Mouse (Mus musculus) MEL (cell line): ENCODE measurements around the gene Tmem82. TPM values are rescaled to one million over a fixed set of nuclear protein-coding genes. Genes with fewer than 3 reads are reported as not detected.

Experiments used
- DNase-seq: peaks from one replicate; pipeline ENCODE4 v3.0.0; 2011; ENCODE audit warnings: low read depth, low spot score
- H3K27ac ChIP-seq: 2 replicates; pipeline ENCODE4 v1.5.1; 2012; ENCODE audit warnings: low read depth, mild to moderate bottlenecking, control low read depth, low read length, moderate library complexity; ENCODE audit not compliant: control insufficient read depth
- H3K27me3 ChIP-seq, 2 experiments: fragments of 150-350 bp in 1 of 2; sonication (generic) in 1 of 2; 2 replicates each; pipeline ENCODE4 v1.6.1; 2012; ENCODE audit warnings: low read length in 2 of 2, mild to moderate bottlenecking in 2 of 2, improper control_type of control experiment in 1 of 2, moderate library complexity in 1 of 2; ENCODE audit not compliant: insufficient read depth in 2 of 2, control insufficient read depth in 1 of 2
- H3K36me3 ChIP-seq, 2 experiments: 2 replicates each; pipeline ENCODE4 v1.6.1; 2012 to 2014; ENCODE audit warnings: low read length in 2 of 2, improper control_type of control experiment in 1 of 2, inconsistent platforms in 1 of 2, mild to moderate bottlenecking in 1 of 2; ENCODE audit not compliant: insufficient read depth in 2 of 2, control insufficient read depth in 1 of 2
- H3K4me1 ChIP-seq, 2 experiments: fragments of 150-350 bp in 1 of 2; sonication (generic) in 1 of 2; 2 replicates each; pipeline ENCODE4 v1.6.1; 2012; ENCODE audit warnings: low read length in 2 of 2, improper control_type of control experiment in 1 of 2, mild to moderate bottlenecking in 1 of 2; ENCODE audit not compliant: insufficient read depth in 2 of 2, control insufficient read depth in 1 of 2
- H3K4me3 ChIP-seq, 2 experiments: fragments of 150-350 bp in 1 of 2; sonication (generic) in 1 of 2; 2 replicates each; pipeline ENCODE4 v1.5.1; 2012; ENCODE audit warnings: low read depth in 2 of 2, low read length in 2 of 2, mild to moderate bottlenecking in 2 of 2, moderate library complexity in 2 of 2, control low read depth in 1 of 2, improper control_type of control experiment in 1 of 2; ENCODE audit not compliant: control insufficient read depth in 1 of 2, insufficient read depth in 1 of 2
- H3K79me2 ChIP-seq: 2 replicates; pipeline ENCODE4 v1.6.1; 2012; ENCODE audit warnings: mild to moderate bottlenecking, low read length, moderate library complexity; ENCODE audit not compliant: control insufficient read depth, poor library complexity, insufficient read depth
- H3K9ac ChIP-seq: 2 replicates; pipeline ENCODE4 v1.6.1; 2012; ENCODE audit warnings: low read depth, mild to moderate bottlenecking, control low read depth, low read length, moderate library complexity; ENCODE audit not compliant: control insufficient read depth, poor library complexity, severe bottlenecking
- H3K9me3 ChIP-seq: fragments of 150-350 bp; sonication (generic); replicated peaks from 2 replicates; pipeline ENCODE4 v1.6.1; 2012; ENCODE audit warnings: mild to moderate bottlenecking, low read length, improper control_type of control experiment, moderate library complexity; ENCODE audit not compliant: insufficient read depth
- CHD1 ChIP-seq: IDR thresholded peaks from 2 replicates; pipeline ENCODE4 v1.6.1; 2012; ENCODE audit warnings: low read depth, mild to moderate bottlenecking, inconsistent platforms, low read length, improper control_type of control experiment
- CHD2 ChIP-seq: IDR thresholded peaks from 2 replicates; pipeline ENCODE4 v1.6.1; 2011; ENCODE audit warnings: low read length, improper control_type of control experiment
- CTCF ChIP-seq, 3 experiments: IDR thresholded peaks in 2 of 3; conservative IDR thresholded peaks in 1 of 3; 2 replicates each; pipeline ENCODE4 v1.5.1; 2011 to 2012; ENCODE audit warnings: low read length in 3 of 3, low read depth in 2 of 3, mild to moderate bottlenecking in 2 of 3, improper control_type of control experiment in 1 of 3, inconsistent platforms in 1 of 3, mixed read lengths in 1 of 3, moderate library complexity in 1 of 3; ENCODE audit not compliant: control insufficient read depth in 1 of 3, insufficient read depth in 1 of 3, poor library complexity in 1 of 3, severe bottlenecking in 1 of 3
- E2F4 ChIP-seq: IDR thresholded peaks from 2 replicates; pipeline ENCODE4 v1.6.1; 2011; ENCODE audit warnings: low read depth, low read length, improper control_type of control experiment, borderline replicate concordance
- ELF1 ChIP-seq: IDR thresholded peaks from 2 replicates; pipeline ENCODE4 v1.6.1; 2014; ENCODE audit warnings: low read depth, mild to moderate bottlenecking, inconsistent platforms, low read length, improper control_type of control experiment, moderate library complexity
- GABPA ChIP-seq: IDR thresholded peaks from 2 replicates; pipeline ENCODE4 v1.6.1; 2012; ENCODE audit warnings: low read depth, mild to moderate bottlenecking, inconsistent platforms, low read length, improper control_type of control experiment, moderate library complexity
- HCFC1 ChIP-seq: IDR thresholded peaks from 2 replicates; pipeline ENCODE4 v1.6.1; 2012; ENCODE audit warnings: low read depth, mild to moderate bottlenecking, inconsistent platforms, low read length, improper control_type of control experiment, moderate library complexity
- MAFK ChIP-seq: IDR thresholded peaks from 2 replicates; pipeline ENCODE4 v1.6.1; 2011; ENCODE audit warnings: low read depth, mild to moderate bottlenecking, low read length, improper control_type of control experiment, borderline replicate concordance
- MAX ChIP-seq: IDR thresholded peaks from 2 replicates; pipeline ENCODE4 v1.6.1; 2011; ENCODE audit warnings: low read length, improper control_type of control experiment
- MAZ ChIP-seq: IDR thresholded peaks from 2 replicates; pipeline ENCODE4 v1.6.1; 2012; ENCODE audit warnings: low read depth, mild to moderate bottlenecking, inconsistent platforms, low read length, improper control_type of control experiment
- MEF2A ChIP-seq: IDR thresholded peaks from 2 replicates; pipeline ENCODE4 v1.6.1; 2014; ENCODE audit warnings: low read depth, mild to moderate bottlenecking, inconsistent platforms, low read length, improper control_type of control experiment; ENCODE audit not compliant: poor library complexity, insufficient replicate concordance, severe bottlenecking; ENCODE audit errors: extremely low read depth
- MYB ChIP-seq: IDR thresholded peaks from 2 replicates; pipeline ENCODE4 v1.6.1; 2011; ENCODE audit warnings: mild to moderate bottlenecking, low read depth, low read length, improper control_type of control experiment
- MYC ChIP-seq: IDR thresholded peaks from 2 replicates; pipeline ENCODE4 v1.6.1; 2011; ENCODE audit warnings: low read depth, mild to moderate bottlenecking, low read length, improper control_type of control experiment, moderate library complexity
- NELFE ChIP-seq: IDR thresholded peaks from 2 replicates; pipeline ENCODE4 v1.6.1; 2011; ENCODE audit warnings: low read depth, low read length, improper control_type of control experiment
- NRF1 ChIP-seq: IDR thresholded peaks from 2 replicates; pipeline ENCODE4 v1.6.1; 2014; ENCODE audit warnings: low read depth, mild to moderate bottlenecking, inconsistent platforms, low read length, improper control_type of control experiment, moderate library complexity; ENCODE audit not compliant: poor library complexity, insufficient read depth, severe bottlenecking
- POLR2A ChIP-seq, 2 experiments: IDR thresholded peaks; 2 replicates each; pipeline ENCODE4 v1.6.1; 2011 to 2012; ENCODE audit warnings: low read length in 2 of 2, mild to moderate bottlenecking in 2 of 2, control low read depth in 1 of 2, improper control_type of control experiment in 1 of 2, low read depth in 1 of 2, moderate library complexity in 1 of 2; ENCODE audit not compliant: control insufficient read depth in 1 of 2, insufficient read depth in 1 of 2, poor library complexity in 1 of 2
- POLR2AphosphoS2 ChIP-seq: IDR thresholded peaks from 2 replicates; pipeline ENCODE4 v1.6.1; 2011; ENCODE audit warnings: low read length, improper control_type of control experiment
- POLR2AphosphoS5 ChIP-seq: IDR thresholded peaks from 2 replicates; pipeline ENCODE4 v1.6.1; 2012; ENCODE audit warnings: low read depth, borderline replicate concordance, mild to moderate bottlenecking, inconsistent platforms, low read length, moderate library complexity, mixed read lengths
- RAD21 ChIP-seq: IDR thresholded peaks from 2 replicates; pipeline ENCODE4 v1.6.1; 2011; ENCODE audit warnings: mild to moderate bottlenecking, low read depth, low read length, improper control_type of control experiment
- RCOR1 ChIP-seq: IDR thresholded peaks from 2 replicates; pipeline ENCODE4 v1.6.1; 2012; ENCODE audit warnings: low read depth, mild to moderate bottlenecking, inconsistent platforms, low read length, improper control_type of control experiment
- TCF12 ChIP-seq: IDR thresholded peaks from 2 replicates; pipeline ENCODE4 v1.6.1; 2014; ENCODE audit warnings: low read depth, mild to moderate bottlenecking, inconsistent platforms, low read length, improper control_type of control experiment, moderate library complexity
- UBTF ChIP-seq: IDR thresholded peaks from 2 replicates; pipeline ENCODE4 v1.6.1; 2012; ENCODE audit warnings: low read depth, mild to moderate bottlenecking, inconsistent platforms, low read length, improper control_type of control experiment, moderate library complexity, borderline replicate concordance; ENCODE audit not compliant: insufficient read depth
- USF2 ChIP-seq, 2 experiments: IDR thresholded peaks; 2 replicates each; pipeline ENCODE4 v1.6.1; 2011 to 2012; ENCODE audit warnings: improper control_type of control experiment in 2 of 2, low read length in 2 of 2, borderline replicate concordance in 1 of 2, inconsistent platforms in 1 of 2, low read depth in 1 of 2, mild to moderate bottlenecking in 1 of 2; ENCODE audit not compliant: insufficient read depth in 1 of 2
- ZC3H11A ChIP-seq: IDR thresholded peaks from 2 replicates; pipeline ENCODE4 v1.6.1; 2012; ENCODE audit warnings: low read depth, mild to moderate bottlenecking, inconsistent platforms, low read length, improper control_type of control experiment
- ZKSCAN1 ChIP-seq: IDR thresholded peaks from 2 replicates; pipeline ENCODE4 v1.6.1; 2012; ENCODE audit warnings: low read depth, mild to moderate bottlenecking, inconsistent platforms, low read length, improper control_type of control experiment, moderate library complexity
- ZMIZ1 ChIP-seq: IDR thresholded peaks from 2 replicates; pipeline ENCODE4 v1.6.1; 2012; ENCODE audit warnings: low read depth, mild to moderate bottlenecking, inconsistent platforms, low read length, improper control_type of control experiment, moderate library complexity
- polyA plus RNA-seq, 2 experiments: library from polyadenylated mRNA; stranded (reverse) in 1 of 2; unstranded in 1 of 2; fragments of >175 nt in 1 of 2; fragments of >200 nt in 1 of 2; gene quantifications; 2 replicates each; pipeline versions ENCODE4 v1.2.1 to v1.2.4; 2012; ENCODE audit warnings: low replicate concordance in 2 of 2, low read depth in 1 of 2; ENCODE audit not compliant: insufficient read length in 2 of 2, insufficient read depth in 1 of 2, missing spikeins in 1 of 2
- total RNA-seq: library from RNA; depleted of rRNA; stranded (reverse); fragments of 300-350 nt; gene quantifications from 2 replicates; pipeline ENCODE4 v1.2.3, GENCODE M21; 2012

Gene Tmem82
- total and polyA plus RNA-seq, 3 experiments: 0.21 TPM; not detected in 2

- no peaks in the 10 kb centered on the region for H3K9me3 ChIP-seq
- no peak overlapping the region for H3K4me3 ChIP-seq
- H3K4me1 ChIP-seq: peaks cover 0 to 5% of the 10 kb centered on the region in 2 experiments; a peak in 1 of 4 replicates
- H3K36me3 ChIP-seq: no peaks in the 10 kb centered on the region; a peak in 2 of 4 replicates
- H3K27me3 ChIP-seq: no peaks in the 10 kb centered on the region
- no peaks in the 10 kb centered on the region for H3K79me2 ChIP-seq
- peak; percentile 70 for DNase-seq
- TF ChIP-seq MYB (no peak), CHD1 (no peak), ELF1 (no peak), TCF12 (no peak), CHD2 (no peak), POLR2AphosphoS2 (no peak), UBTF (no peak), ZC3H11A (no peak), HCFC1 (no peak), ZKSCAN1 (no peak), RCOR1 (no peak), MAX (no peak), E2F4 (no peak), GABPA (no peak), ZMIZ1 (no peak)
- no peak overlapping the region for H3K27ac ChIP-seq
- H3K9ac ChIP-seq: no peak overlapping the region
These were observed 37.6 kb upstream of the Tmem82 start for GRCm38 (mm10) chr4:141655908-141656608.

DNA sequence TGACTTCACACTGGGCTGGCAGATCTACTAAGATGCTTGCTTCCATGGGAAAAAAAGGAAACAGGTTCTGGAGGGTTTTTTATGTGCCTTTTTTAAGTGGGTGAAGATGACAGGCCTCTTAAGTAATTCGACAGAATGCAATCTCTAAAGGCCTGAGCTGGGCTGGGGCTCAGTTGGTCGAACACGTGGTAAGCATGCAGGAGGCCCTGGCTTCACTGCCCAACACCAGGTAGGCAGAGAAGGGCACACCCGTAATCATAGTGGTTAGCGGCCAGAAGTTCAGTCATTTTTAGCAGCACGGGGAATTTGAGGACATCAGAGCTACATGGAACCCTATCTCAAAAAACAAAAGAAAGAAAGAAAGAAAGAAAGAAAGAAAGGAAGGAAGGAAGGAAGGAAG, 36.1 kb upstream of the Tmem82 start:
- Histone ChIP-seq H3K27ac (no peak overlapping the region), H3K79me2 (no peaks in the 10 kb centered on the region), H3K4me3 (no peak overlapping the region), H3K4me1 (peaks cover 0 to 5% of the 10 kb centered on the region in 2 experiments; a peak in 1 of 4 replicates), H3K36me3 (no peaks in the 10 kb centered on the region; a peak in 2 of 4 replicates), H3K27me3 (no peaks in the 10 kb centered on the region), H3K9ac (no peak overlapping the region), H3K9me3 (no peaks in the 10 kb centered on the region)
- no peak for TF ChIP-seq MAFK
- no peak for TF ChIP-seq POLR2AphosphoS5
- TF ChIP-seq RAD21: no peak
- no peak for TF ChIP-seq ZC3H11A
- no peak for TF ChIP-seq MAZ
- no peak for TF ChIP-seq MYC
- TF ChIP-seq USF2 (IDR thresholded peaks at IDR 0.05; ENCODE audit: borderline replicate concordance in 1 of 2, insufficient read depth in 1 of 2, low read depth in 1 of 2, low read length in 2 of 2): no peak
- TF ChIP-seq CTCF (IDR thresholded peaks at IDR 0.05 in 2 of 3, conservative IDR thresholded peaks at IDR 0.05 in 1 of 3; ENCODE audit: control insufficient read depth in 1 of 3, insufficient read depth in 1 of 3, low read depth in 2 of 3, low read length in 3 of 3, poor library complexity in 1 of 3, severe bottlenecking in 1 of 3): no peak
- TF ChIP-seq POLR2A (IDR thresholded peaks at IDR 0.05; ENCODE audit: control insufficient read depth in 1 of 2, insufficient read depth in 1 of 2, low read depth in 1 of 2, low read length in 2 of 2, poor library complexity in 1 of 2): no peak
- no peak for TF ChIP-seq NELFE
- no peak for TF ChIP-seq NRF1
- TF ChIP-seq RCOR1: no peak
- no peak for TF ChIP-seq MYB
- TF ChIP-seq MEF2A: no peak
- TF ChIP-seq UBTF: no peak
- DNase-seq: no peak
